Mouse (Mus musculus) gastrocnemius, adult 2 months (tissue): Measurements from ENCODE around the gene Pcp4. TPM values are rescaled to one million over a fixed set of nuclear protein-coding genes. Genes with fewer than 3 reads are reported as not detected.

Source experiments
- DNase-seq: peaks from one replicate; pipeline ENCODE4 v3.0.0; 2022
- H3K27ac ChIP-seq: fragments of 200-600 bp; 2 replicates; pipeline ENCODE4 v1.8.1; 2022; ENCODE audit warnings: mild to moderate bottlenecking
- H3K4me3 ChIP-seq: fragments of 200-600 bp; 2 replicates; pipeline ENCODE4 v1.8.1; 2022; ENCODE audit warnings: mild to moderate bottlenecking, moderate library complexity
- CTCF ChIP-seq: fragments of 200-600 bp; IDR thresholded peaks from 2 replicates; pipeline ENCODE4 v1.8.1; 2022; ENCODE audit warnings: antibody characterized with exemption, mild to moderate bottlenecking, moderate library complexity
- intact Hi-C: fragments of 180-260 bp; cut with DNase I; formaldehyde crosslinking; loops from one replicate; pipeline ENCODE4 v1.15.1; 2025
- total RNA-seq, 2 experiments: library from RNA; stranded (reverse); gene quantifications; 2 replicates each; pipeline ENCODE4 v1.2.3; 2021

The Pcp4 gene
- total RNA-seq, 2 experiments from 2014 or later, result not detected

DNA sequence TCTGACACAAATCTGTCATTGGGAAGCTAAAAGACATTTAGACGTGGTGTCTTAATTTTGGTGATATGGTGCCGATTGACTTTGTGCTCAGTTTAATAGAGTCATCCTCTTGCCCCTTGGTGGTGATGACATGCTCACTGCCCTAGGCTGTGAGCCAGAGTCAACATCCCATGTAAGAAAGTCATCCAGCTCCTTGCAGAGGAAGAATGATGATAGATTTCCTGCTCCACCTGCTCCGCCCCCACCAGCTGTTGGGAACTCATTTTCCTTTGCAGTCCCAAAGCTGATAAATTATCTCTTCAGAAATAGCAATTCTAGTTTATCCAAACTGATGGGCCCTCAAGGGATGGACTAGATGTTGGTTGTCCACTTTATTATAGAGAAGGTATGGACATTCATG is 89.2 kb downstream of the Pcp4 start:
- no peak for TF ChIP-seq CTCF
- Histone ChIP-seq H3K4me3 (no peak overlapping the region), H3K27ac (no peak overlapping the region)
- no peak for DNase-seq
- intact Hi-C loops, result no loop called here

GRCm38 (mm10) chr16:96558341-96558740 is 90.9 kb downstream of the Pcp4 start:
- intact Hi-C loops, result no loop called here
- no peak for TF ChIP-seq CTCF
- no peak for DNase-seq
- H3K27ac ChIP-seq, result no peak overlapping the region
- no peak overlapping the region for H3K4me3 ChIP-seq

DNA sequence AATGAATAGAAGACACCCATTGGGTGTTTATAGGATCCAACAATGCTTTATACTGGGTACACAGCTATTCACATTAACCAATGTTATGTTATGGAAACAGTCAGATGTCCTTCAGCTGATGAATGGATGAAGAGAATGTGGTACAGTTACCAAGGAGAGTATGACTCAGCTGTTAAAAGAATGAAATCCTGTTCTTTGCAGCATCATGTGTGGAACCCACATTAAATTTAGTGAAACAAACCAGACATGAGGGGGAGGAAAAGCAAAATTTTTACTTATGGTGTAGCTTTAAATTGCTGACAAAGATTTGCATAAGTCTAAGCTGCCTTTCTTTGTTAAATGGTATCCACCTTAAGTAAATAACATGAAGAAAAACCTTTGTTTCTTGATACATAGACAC is 92.4 kb downstream of the Pcp4 start:
- TF ChIP-seq CTCF, result no peak
- Histone ChIP-seq H3K4me3 (no peak overlapping the region), H3K27ac (no peak overlapping the region)
- intact Hi-C loops, result no loop called here
- no peak for DNase-seq

GRCm38 (mm10) chr16:96563350-96564257 is 96.2 kb downstream of the Pcp4 start:
- intact Hi-C loops, result no loop called here
- Histone ChIP-seq H3K4me3 (no peak overlapping the region), H3K27ac (no peak overlapping the region)
- no peak for DNase-seq
- TF ChIP-seq CTCF, result no peak

DNA sequence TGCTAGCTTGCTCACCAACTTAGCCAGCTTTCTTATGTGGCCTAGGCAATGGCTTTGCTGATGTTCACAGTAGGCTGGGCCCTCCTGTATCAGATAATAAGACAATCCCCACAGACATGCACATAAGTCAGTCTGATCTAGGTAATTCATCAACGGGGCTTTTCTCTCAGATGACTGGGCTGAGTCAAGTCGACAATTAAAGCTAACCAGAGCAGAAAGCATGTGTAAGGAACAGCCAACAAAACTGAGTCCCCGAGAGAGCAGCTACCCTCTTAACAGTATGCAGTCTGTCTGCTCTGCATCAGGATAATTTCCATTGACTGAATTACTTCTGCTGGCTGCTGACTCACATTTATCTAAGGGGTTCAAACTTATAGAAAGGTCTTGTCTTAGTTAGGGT is 100.0 kb downstream of the Pcp4 start:
- TF ChIP-seq CTCF, result no peak

More for the DNA sequence above, 100.0 kb downstream of the Pcp4 start:
- DNase-seq, result no peak
- H3K4me3 ChIP-seq, result no peak overlapping the region
- intact Hi-C loops, result no loop called here
- H3K27ac ChIP-seq, result no peak overlapping the region

Other genes starting within 250 kb of the Pcp4 start
- not detected for gene B3galt5, start 231.8 kb upstream of the Pcp4 start, total RNA-seq
- gene Itgb2l, start 24.0 kb upstream of the Pcp4 start, total RNA-seq, result not detected